Mouse (Mus musculus) lung, embryonic 14.5 days (tissue): ENCODE measurements at regions not wholly inside any gene's neighbourhood (a gene's known extent, or its start where the extent isn't known, plus 50 kb on each side); places are given as distances from the start of the nearest gene placed in this dataset.

ENCODE experiments used
- ATAC-seq: fragments of 200-750 bp; cut with Nextera tagmentation; 2 replicates; pipeline ENCODE4 v1.8.0; 2017; ENCODE audit warnings: mild to moderate bottlenecking, moderate TSS enrichment, moderate library complexity; ENCODE audit not compliant: insufficient read depth
- DNase-seq: peaks from one replicate; pipeline ENCODE4 v3.0.0-alpha.2; 2015
- H3K27ac ChIP-seq: fragments of 300-500 bp; sonication (generic); 2 replicates; pipeline ENCODE4 v1.5.1; 2014; ENCODE audit warnings: low read depth, mild to moderate bottlenecking, moderate library complexity
- H3K27me3 ChIP-seq: fragments of 300-500 bp; sonication (generic); 2 replicates; pipeline ENCODE4 v1.6.1; 2014; ENCODE audit warnings: low read length, control low read depth; ENCODE audit not compliant: insufficient read depth
- H3K36me3 ChIP-seq: fragments of 300-500 bp; sonication (generic); 2 replicates; pipeline ENCODE4 v1.6.1; 2014; ENCODE audit warnings: control low read depth; ENCODE audit not compliant: insufficient read depth
- H3K4me1 ChIP-seq: fragments of 300-500 bp; sonication (generic); 2 replicates; pipeline ENCODE4 v1.6.1; 2014; ENCODE audit warnings: antibody characterized with exemption, control low read depth; ENCODE audit not compliant: insufficient read depth
- H3K4me2 ChIP-seq: fragments of 300-500 bp; sonication (generic); 2 replicates; pipeline ENCODE4 v1.6.1; 2014; ENCODE audit warnings: mild to moderate bottlenecking
- H3K4me3 ChIP-seq: fragments of 300-500 bp; sonication (generic); 2 replicates; pipeline ENCODE4 v1.5.1; 2014; ENCODE audit warnings: low read depth, low read length
- H3K9ac ChIP-seq: fragments of 300-500 bp; sonication (generic); 2 replicates; pipeline ENCODE4 v1.6.1; 2014
- H3K9me3 ChIP-seq: fragments of 300-500 bp; sonication (generic); 2 replicates; pipeline ENCODE4 v1.6.1; 2016; ENCODE audit warnings: low read depth, low read length, control low read depth
- CTCF ChIP-seq: IDR thresholded peaks from 2 replicates; pipeline ENCODE4 v1.5.1; 2016; ENCODE audit warnings: antibody characterized with exemption, low read depth
- WGBS: fragments of 180-500 bp; shearing (Covaris S2); extraction: QIAGEN DNeasy Blood & Tissue Kit; methylation state at CpG from one replicate; pipeline ENCODE4 v1.1.7; 2014; 5-methylcytosine and 5-hydroxymethylcytosine counted together

DNA sequence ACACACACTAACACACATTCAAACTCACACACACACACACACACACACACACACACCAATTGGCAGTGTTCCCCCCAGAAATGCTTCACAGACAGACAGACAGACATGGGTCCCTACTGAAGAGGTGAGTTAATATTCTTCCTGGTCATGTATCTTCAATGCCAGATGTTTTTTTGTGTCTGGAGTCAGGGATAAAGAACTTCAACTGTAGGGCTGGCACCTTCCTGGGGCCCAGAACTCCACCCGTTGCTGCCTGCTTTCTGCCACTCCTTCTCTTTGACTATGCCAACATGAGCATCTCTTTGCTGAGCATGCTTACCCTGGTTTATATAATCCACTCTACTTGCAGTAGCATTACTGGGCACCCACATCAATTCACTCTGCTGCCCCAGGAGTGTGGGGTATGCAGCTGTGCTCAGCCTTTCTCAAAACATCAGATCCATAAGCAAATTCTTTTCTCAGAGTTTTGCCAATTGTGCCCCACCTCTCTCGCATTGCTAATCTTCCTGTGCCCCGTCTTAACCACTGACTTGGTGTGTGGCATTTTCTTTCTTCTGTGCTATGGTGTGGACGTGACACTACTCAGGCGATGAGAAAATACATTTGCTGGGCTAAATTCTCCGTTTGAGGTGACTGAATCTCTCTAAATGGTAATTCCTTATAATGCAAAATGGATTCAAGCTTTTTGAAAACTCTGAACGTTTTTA is 60.5 kb upstream of the Bach2 start:
- H3K4me3 ChIP-seq, result no peak overlapping the region
- no peak for TF ChIP-seq CTCF
- no peaks in the 10 kb centered on the region for H3K36me3 ChIP-seq
- no peak for DNase-seq
- H3K4me1 ChIP-seq, result 0 out of 2 replicates have a peak, but pooled peaks cover 5% of the 10 kb centered on the region
- no peak for ATAC-seq
- WGBS, result 66% methylated on average over 7 of the region's 7 CpGs
- H3K9ac ChIP-seq, result no peak overlapping the region
- no peaks in the 10 kb centered on the region for H3K9me3 ChIP-seq
- H3K4me2 ChIP-seq, result no peak overlapping the region
- no peaks in the 10 kb centered on the region for H3K27me3 ChIP-seq
- H3K27ac ChIP-seq, result no peak overlapping the region

DNA sequence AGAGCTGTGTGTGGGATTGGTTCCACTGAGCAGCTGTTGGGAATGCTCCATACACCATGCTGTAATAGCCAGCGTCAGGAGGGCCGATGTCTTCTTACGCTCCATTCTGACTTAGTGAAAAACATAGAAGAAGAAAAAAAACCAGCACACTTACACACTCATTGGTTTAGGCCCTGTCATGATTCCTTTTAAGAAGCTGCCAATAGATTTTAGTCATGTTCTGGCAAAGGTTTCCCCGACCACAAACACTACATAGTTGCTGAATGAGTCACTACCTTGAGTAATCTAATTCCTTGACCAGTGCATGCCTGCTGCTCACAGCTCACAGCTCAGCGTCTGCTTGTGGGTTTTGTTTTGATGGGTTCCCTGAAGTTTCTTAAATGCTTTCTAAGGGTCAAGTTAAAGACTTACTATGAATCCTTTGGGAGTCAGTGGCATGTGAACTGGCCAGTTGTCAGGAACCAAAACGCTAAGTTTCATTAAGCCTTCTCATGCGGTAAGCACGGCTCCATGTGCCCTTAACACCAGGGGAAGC is 58.8 kb upstream of the Bach2 start:
- Histone ChIP-seq H3K36me3 (no peaks in the 10 kb centered on the region), H3K27ac (peak overlapping the region; percentile 81), H3K27me3 (no peaks in the 10 kb centered on the region), H3K4me1 (0 out of 2 replicates have a peak, but pooled peaks cover 5% of the 10 kb centered on the region), H3K4me2 (peak overlapping the region; percentile 41), H3K4me3 (no peak overlapping the region), H3K9me3 (no peaks in the 10 kb centered on the region), H3K9ac (no peak overlapping the region)
- 24% methylated on average over 8 of the region's 8 CpGs for WGBS
- peak; percentile 95 for ATAC-seq
- TF ChIP-seq CTCF, result no peak
- peak; percentile 91 for DNase-seq

DNA sequence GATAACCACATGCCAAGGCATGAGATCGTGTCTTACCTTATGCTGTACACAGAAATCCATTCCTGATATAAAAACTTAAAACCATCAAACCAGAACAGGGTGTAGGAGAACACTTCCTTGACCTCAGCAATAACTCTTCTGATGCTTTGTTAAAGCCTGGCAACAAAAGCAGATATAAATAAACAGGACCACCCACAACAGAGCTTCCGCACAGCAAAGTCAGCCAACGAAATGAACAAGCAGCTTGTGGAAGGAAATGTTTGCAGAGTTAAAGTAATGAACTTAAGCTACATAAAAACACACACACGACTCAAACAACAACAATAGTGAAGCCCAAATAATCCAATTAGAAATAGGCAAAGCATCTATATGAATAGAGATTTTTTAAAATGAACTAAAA is 54.8 kb upstream of the Bach2 start:
- no peak overlapping the region for H3K27ac ChIP-seq
- TF ChIP-seq CTCF, result no peak
- DNase-seq, result peak; percentile 68

DNA sequence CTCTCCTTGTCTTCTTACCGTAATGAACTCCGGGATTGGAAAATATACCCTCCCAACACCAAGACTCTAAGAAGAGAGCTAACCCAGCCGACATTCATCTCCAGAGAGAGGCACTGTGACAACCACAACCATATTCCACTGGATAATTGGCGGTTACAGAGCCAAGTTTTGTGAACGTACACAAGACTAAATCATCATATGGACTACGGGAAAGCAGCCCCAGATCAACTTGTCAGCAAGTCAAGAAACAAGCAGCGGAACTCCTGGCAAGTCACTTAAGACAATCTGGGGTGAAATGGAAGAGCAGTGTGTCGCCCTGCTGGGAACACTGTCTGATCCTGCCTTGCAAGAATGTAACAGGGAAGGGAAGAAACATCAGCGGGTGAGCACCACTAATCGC is 52.6 kb upstream of the Bach2 start:
- Histone ChIP-seq H3K4me3 (no peak overlapping the region), H3K4me1 (no peaks in the 10 kb centered on the region), H3K27me3 (no peaks in the 10 kb centered on the region), H3K9me3 (no peaks in the 10 kb centered on the region), H3K36me3 (no peaks in the 10 kb centered on the region), H3K27ac (no peak overlapping the region), H3K9ac (no peak overlapping the region), H3K4me2 (no peak overlapping the region)
- 75% methylated on average over 10 of the region's 10 CpGs for WGBS
- DNase-seq (peak; percentile 7), ATAC-seq (no peak)
- no peak for TF ChIP-seq CTCF

More for the DNA sequence above, 54.8 kb upstream of the Bach2 start:
- Histone ChIP-seq H3K4me3 (no peak overlapping the region), H3K27me3 (no peaks in the 10 kb centered on the region), H3K9ac (no peak overlapping the region), H3K36me3 (no peaks in the 10 kb centered on the region), H3K9me3 (no peaks in the 10 kb centered on the region), H3K4me1 (0 out of 2 replicates have a peak, but pooled peaks cover 2% of the 10 kb centered on the region), H3K4me2 (no peak overlapping the region)
- no peak for ATAC-seq
- WGBS, result 49% methylated on average over 4 of the region's 4 CpGs

DNA sequence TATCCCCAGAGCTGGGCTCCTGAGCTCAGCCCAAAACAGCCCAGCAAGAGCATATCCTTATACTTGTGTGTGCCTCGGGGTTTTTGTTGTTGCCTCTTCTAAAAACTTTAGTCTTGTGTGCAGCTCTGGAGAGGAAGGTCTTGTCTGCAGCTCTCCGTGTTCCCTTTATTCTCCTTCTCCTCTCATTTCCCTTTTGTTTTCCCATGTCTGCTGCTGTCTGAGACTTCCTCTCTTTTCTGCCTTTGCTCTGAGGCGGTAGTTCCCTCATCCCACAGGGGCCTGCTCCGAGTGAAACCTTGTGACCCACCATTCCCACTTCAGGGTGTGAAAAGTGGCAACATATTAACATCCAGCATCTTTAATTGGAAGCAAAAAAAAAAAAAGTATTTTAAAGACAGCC is 51.5 kb upstream of the Bach2 start:
- Histone ChIP-seq H3K4me3 (no peak overlapping the region), H3K36me3 (no peaks in the 10 kb centered on the region), H3K27ac (no peak overlapping the region), H3K9ac (no peak overlapping the region), H3K9me3 (no peaks in the 10 kb centered on the region), H3K4me2 (no peak overlapping the region), H3K4me1 (no peaks in the 10 kb centered on the region), H3K27me3 (no peaks in the 10 kb centered on the region)
- ATAC-seq (no peak), DNase-seq (no peak)
- WGBS, result 70% methylated on average over 4 of the region's 4 CpGs
- no peak for TF ChIP-seq CTCF

DNA sequence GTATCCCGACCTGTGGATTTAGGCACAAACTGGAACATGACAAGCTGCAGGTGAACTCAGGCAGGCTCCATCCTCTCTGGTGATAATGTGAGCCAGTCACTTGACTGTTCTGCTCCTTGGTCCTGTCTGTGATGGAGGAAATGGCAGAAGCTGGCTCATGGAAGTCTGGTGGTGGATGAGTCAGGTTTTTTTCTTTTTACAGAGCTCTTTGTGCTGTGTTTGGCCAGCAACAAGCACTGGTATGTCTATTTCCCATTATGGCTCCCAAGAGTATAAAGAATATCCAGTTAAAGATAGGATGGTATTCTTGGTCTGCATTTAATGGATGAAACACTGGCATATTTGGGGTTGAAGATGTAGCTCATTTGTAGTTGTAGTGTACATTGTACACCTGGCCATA is 50.5 kb upstream of the Bach2 start:
- DNase-seq, result no peak
- Histone ChIP-seq H3K4me2 (no peak overlapping the region), H3K36me3 (no peaks in the 10 kb centered on the region), H3K27ac (no peak overlapping the region), H3K9me3 (no peaks in the 10 kb centered on the region), H3K9ac (no peak overlapping the region), H3K4me1 (no peaks in the 10 kb centered on the region), H3K27me3 (no peaks in the 10 kb centered on the region), H3K4me3 (no peak overlapping the region)
- ATAC-seq, result no peak
- no peak for TF ChIP-seq CTCF
- 97% methylated on average over 1 of the region's 1 CpGs for WGBS

DNA sequence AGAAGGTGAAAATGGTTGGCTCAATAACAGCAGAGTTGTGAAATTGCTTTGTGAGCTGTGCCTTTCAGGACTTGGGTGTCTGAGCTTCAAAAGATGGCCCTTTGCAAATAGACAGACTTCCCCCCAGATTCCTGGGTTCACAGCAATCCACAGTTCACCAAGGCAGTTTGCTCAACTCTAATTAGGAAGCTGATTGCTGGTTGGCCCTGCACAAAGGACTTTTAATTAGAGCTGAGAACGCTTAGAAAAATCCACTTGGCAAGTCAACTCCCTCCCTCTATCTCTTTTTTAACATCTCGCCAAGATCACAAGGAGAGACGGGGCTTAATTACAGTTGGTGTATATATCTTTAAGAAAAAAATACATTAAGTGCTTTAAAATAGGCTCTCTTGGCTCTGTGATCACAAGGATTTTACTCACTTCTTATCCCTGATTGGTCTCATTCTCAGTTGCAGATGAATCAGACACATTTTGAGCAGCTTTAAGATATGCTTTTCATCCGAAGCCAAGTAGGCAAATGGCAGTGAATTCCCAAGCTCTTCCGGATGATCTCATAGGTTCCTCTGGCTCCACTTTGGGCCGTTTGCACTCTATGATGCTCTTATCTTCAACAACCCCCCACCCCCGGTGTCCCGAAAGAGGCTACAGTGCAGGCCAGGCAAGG is 49.7 kb upstream of the Bach2 start:
- H3K27ac ChIP-seq, result no peak overlapping the region
- H3K27me3 ChIP-seq, result no peaks in the 10 kb centered on the region
- TF ChIP-seq CTCF, result no peak
- no peak overlapping the region for H3K4me2 ChIP-seq
- H3K36me3 ChIP-seq, result no peaks in the 10 kb centered on the region
- no peaks in the 10 kb centered on the region for H3K4me1 ChIP-seq
- no peak overlapping the region for H3K9ac ChIP-seq
- no peak overlapping the region for H3K4me3 ChIP-seq
- WGBS, result 47% methylated on average over 8 of the region's 8 CpGs
- DNase-seq (peak; percentile 69), ATAC-seq (peak; percentile 70; the same call in 1 of the 2 replicates)
- H3K9me3 ChIP-seq, result no peaks in the 10 kb centered on the region
